Mouse (Mus musculus): ENCODE results near the gene Cc2d1b.

The Cc2d1b gene

GRCm38 (mm10) chr4:108619587-108620341 lies at the start of gene Cc2d1b:
Gene Cc2d1b (plus strand): TSS chr4:108619940.
- DNase-seq (ENCODE audit: low read depth), result peak; percentile 80

GRCm38 (mm10) chr4:108572644-108573043 lies 47.1 kb upstream of the Cc2d1b start:
- DNase-seq (ENCODE audit: low read depth), result no peak

- DNase-seq (ENCODE audit: low read depth), result peak; percentile 99
These were observed 40.6 kb upstream of the Cc2d1b start, which contains the start of the genes Prpf38a and Orc1 for GRCm38 (mm10) chr4:108578840-108579742. Gene Prpf38a (minus strand): TSS chr4:108579336. Gene Orc1 (plus strand): TSS chr4:108579423.

GRCm38 (mm10) chr4:108579743-108580411 lies 39.9 kb upstream of the Cc2d1b start:
- DNase-seq (ENCODE audit: low read depth), result peak; percentile 24

- DNase-seq (ENCODE audit: low read depth), result no peak
These were observed 26.4 kb upstream of the Cc2d1b start for GRCm38 (mm10) chr4:108593376-108593775.

GRCm38 (mm10) chr4:108595785-108596184 lies 24.0 kb upstream of the Cc2d1b start:
- no peak for DNase-seq (ENCODE audit: low read depth)

- DNase-seq (ENCODE audit: low read depth), result no peak
These were observed 21.4 kb upstream of the Cc2d1b start for GRCm38 (mm10) chr4:108598306-108598705.

GRCm38 (mm10) chr4:108601870-108602269 lies 17.9 kb upstream of the Cc2d1b start:
- DNase-seq (ENCODE audit: low read depth), result no peak

- no peak for DNase-seq (ENCODE audit: low read depth)
These were observed 11.1 kb upstream of the Cc2d1b start for GRCm38 (mm10) chr4:108608651-108609050.

GRCm38 (mm10) chr4:108610935-108611334 lies 8.8 kb upstream of the Cc2d1b start:
- DNase-seq (ENCODE audit: low read depth), result no peak

GRCm38 (mm10) chr4:108618586-108618985 lies 1.2 kb upstream of the Cc2d1b start:
- DNase-seq (ENCODE audit: low read depth), result no peak

GRCm38 (mm10) chr4:108619165-108619564 lies 575 bp upstream of the Cc2d1b start:
- no peak for DNase-seq (ENCODE audit: low read depth)

GRCm38 (mm10) chr4:108620536-108620935 lies 796 bp downstream of the Cc2d1b start:
- no peak for DNase-seq (ENCODE audit: low read depth)

- DNase-seq (ENCODE audit: low read depth), result no peak
These were observed 1.8 kb downstream of the Cc2d1b start for GRCm38 (mm10) chr4:108621504-108621903.

- DNase-seq (ENCODE audit: low read depth), result no peak
These were observed 7.3 kb downstream of the Cc2d1b start for GRCm38 (mm10) chr4:108627066-108627465.

GRCm38 (mm10) chr4:108629363-108629880 lies 9.7 kb downstream of the Cc2d1b start:
- DNase-seq (ENCODE audit: low read depth), result no peak

- no peak for DNase-seq (ENCODE audit: low read depth)
These were observed 10.4 kb downstream of the Cc2d1b start for GRCm38 (mm10) chr4:108630096-108630495.

- no peak for DNase-seq (ENCODE audit: low read depth)
These were observed 11.9 kb downstream of the Cc2d1b start for GRCm38 (mm10) chr4:108631616-108632015.

- DNase-seq (ENCODE audit: low read depth), result no peak
These were observed 14.0 kb downstream of the Cc2d1b start for GRCm38 (mm10) chr4:108633703-108634102.

- DNase-seq (ENCODE audit: low read depth), result no peak
These were observed 15.0 kb downstream of the Cc2d1b start for GRCm38 (mm10) chr4:108634696-108635095.

- DNase-seq (ENCODE audit: low read depth), result no peak
These were observed 15.4 kb downstream of the Cc2d1b start for GRCm38 (mm10) chr4:108635101-108635500.

- DNase-seq (ENCODE audit: low read depth), result no peak
These were observed 18.0 kb downstream of the Cc2d1b start for GRCm38 (mm10) chr4:108637721-108638120.
